Mouse (Mus musculus): ENCODE measurements around the gene Olfr1166. TPM values are rescaled to one million over a fixed set of nuclear protein-coding genes. Genes with fewer than 3 reads are reported as not detected.
"Not testable (repeated sequence)": the region's sequence is repeated elsewhere in the genome, so short reads cannot be mapped to it uniquely, and the experiment has no call there.

Olfr1166 gene
- polyA plus RNA-seq (2015; fragmentation: Nextera tagmentation; extraction: Ambion mirVana): not detected in 2 replicates

DNA sequence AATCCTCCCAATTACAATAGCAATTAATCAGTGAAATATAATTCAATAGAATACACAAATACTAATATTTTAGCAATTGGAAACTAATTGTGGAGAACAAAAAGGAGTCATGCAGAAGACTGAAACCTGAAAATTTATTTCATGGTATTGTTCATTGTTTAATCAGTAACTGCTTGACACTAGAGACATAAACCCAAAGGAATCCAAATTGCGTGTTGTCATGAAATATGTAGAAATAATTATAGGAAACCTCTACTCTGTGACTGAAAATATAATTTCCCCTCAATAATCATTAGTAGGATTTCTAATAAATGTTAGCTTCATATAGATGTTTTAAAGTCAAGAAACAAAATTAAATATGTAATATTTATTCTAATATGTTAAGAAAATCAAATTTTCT, at the start of gene Olfr1166:
Olfr1166 (minus strand) TSS at position 101 of the 400 bp plus-strand sequence.
- H3K9ac ChIP-seq: no peak within 1 kb of the TSS
- no peaks in the 10 kb centered on the region for H3K27me3 ChIP-seq
- WGBS: 91% methylated on average over 1 of the region's 1 CpGs
- no peaks in the 10 kb centered on the region for H3K36me3 ChIP-seq
- no peak within 1 kb of the TSS for H3K4me2 ChIP-seq
- H3K4me3 ChIP-seq: no peak within 1 kb of the TSS
- H3K9me3 ChIP-seq: no peaks in the 10 kb centered on the region
- H3K4me1 ChIP-seq (replicated peaks): no peaks in the 10 kb centered on the region
- no peak within 1 kb of the TSS for H3K27ac ChIP-seq
- ATAC-seq (ENCODE audit: low FRiP score): no peak

DNA sequence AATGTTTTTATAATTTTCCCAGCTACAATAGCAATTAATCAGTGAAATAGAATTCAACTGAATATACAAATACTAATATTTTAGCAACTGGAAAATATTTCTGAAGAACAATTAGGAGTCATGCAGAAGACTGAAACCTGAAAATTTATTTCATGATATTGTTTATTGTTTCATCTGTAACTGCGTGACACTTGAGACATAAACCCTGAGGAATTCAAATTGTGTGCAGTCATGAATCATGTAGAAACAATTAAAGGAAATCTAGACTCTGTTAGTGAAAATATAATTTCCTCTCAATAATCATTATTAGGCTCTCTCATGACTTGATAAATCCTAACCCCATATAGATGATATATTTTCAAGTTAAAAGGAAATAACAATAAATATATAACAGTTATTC, 27.0 kb upstream of the Olfr1166 start, which contains the start of gene Olfr1167:
Olfr1167 (minus strand) TSS at position 101 of the 400 bp plus-strand sequence.
- 93% methylated on average over 1 of the region's 1 CpGs for WGBS
- not testable (repeated sequence) for H3K9me3 ChIP-seq

DNA sequence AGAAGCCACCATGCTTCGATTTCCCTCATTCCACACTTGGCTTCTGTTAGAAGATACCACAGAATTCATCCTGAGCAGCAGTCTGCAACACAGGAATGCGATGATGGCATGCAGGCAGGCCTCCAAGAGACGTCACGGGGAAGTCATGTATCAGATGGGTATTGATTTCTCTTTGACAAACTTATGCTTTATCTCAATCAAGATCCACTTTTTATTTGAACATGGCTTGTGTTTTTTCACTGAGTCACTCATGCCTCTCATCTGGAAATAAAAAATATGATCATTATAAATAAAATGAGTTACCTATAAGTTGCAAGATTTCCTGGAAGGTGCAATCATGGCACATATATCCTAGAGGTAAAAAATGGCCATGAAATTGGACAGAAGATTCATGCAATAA, 34.2 kb downstream of the Olfr1166 start, which contains the start of gene Olfr1164:
Olfr1164 (minus strand) TSS at position 101 of the 400 bp plus-strand sequence.
- no peak within 1 kb of the TSS for H3K27ac ChIP-seq
- ATAC-seq (ENCODE audit: low FRiP score): no peak
- H3K4me2 ChIP-seq: no peak within 1 kb of the TSS
- no peaks in the 10 kb centered on the region for H3K36me3 ChIP-seq
- no peak within 1 kb of the TSS for H3K9ac ChIP-seq
- WGBS: 76% methylated on average over 4 of the region's 4 CpGs
- no peaks in the 10 kb centered on the region for H3K27me3 ChIP-seq
- H3K9me3 ChIP-seq: no peaks in the 10 kb centered on the region
- no peaks in the 10 kb centered on the region for H3K4me1 ChIP-seq (replicated peaks)
- no peak within 1 kb of the TSS for H3K4me3 ChIP-seq

More for the DNA sequence above, 27.0 kb upstream of the Olfr1166 start, which contains the start of gene Olfr1167:
- H3K9ac ChIP-seq; H3K4me1 ChIP-seq (replicated peaks); ATAC-seq (ENCODE audit: low FRiP score); H3K36me3 ChIP-seq; H3K27ac ChIP-seq; H3K27me3 ChIP-seq; H3K4me2 ChIP-seq; H3K4me3 ChIP-seq: not testable (repeated sequence)

Other genes with a start within 250 kb of the Olfr1166 start
- not detected in 2 replicates for gene Olfr1153, start 233.3 kb downstream of the Olfr1166 start, polyA plus RNA-seq (2015; fragmentation: Nextera tagmentation; extraction: Ambion mirVana)
- gene Olfr1154, start 223.1 kb downstream of the Olfr1166 start, polyA plus RNA-seq (2015; fragmentation: Nextera tagmentation; extraction: Ambion mirVana): not detected in 2 replicates
- not detected in 2 replicates for gene Olfr1155, start 183.1 kb downstream of the Olfr1166 start, polyA plus RNA-seq (2015; fragmentation: Nextera tagmentation; extraction: Ambion mirVana)
- gene Olfr1156, start 175.2 kb downstream of the Olfr1166 start, polyA plus RNA-seq (2015; fragmentation: Nextera tagmentation; extraction: Ambion mirVana): not detected in 2 replicates
- gene Olfr1157, start 160.0 kb downstream of the Olfr1166 start, polyA plus RNA-seq (2015; fragmentation: Nextera tagmentation; extraction: Ambion mirVana): not detected in 2 replicates
- gene Olfr74, start 153.6 kb downstream of the Olfr1166 start, polyA plus RNA-seq (2015; fragmentation: Nextera tagmentation; extraction: Ambion mirVana): not detected in 2 replicates
- gene Olfr1158, start 138.2 kb downstream of the Olfr1166 start, polyA plus RNA-seq (2015; fragmentation: Nextera tagmentation; extraction: Ambion mirVana): not detected in 2 replicates
- gene Olfr1160, start 120.0 kb downstream of the Olfr1166 start, polyA plus RNA-seq (2015; fragmentation: Nextera tagmentation; extraction: Ambion mirVana): not detected in 2 replicates
- not detected in 2 replicates for gene Olfr1161, start 105.5 kb downstream of the Olfr1166 start, polyA plus RNA-seq (2015; fragmentation: Nextera tagmentation; extraction: Ambion mirVana)
- gene Olfr73, start 90.6 kb downstream of the Olfr1166 start, polyA plus RNA-seq (2015; fragmentation: Nextera tagmentation; extraction: Ambion mirVana): not detected in 2 replicates
- not detected in 2 replicates for gene Olfr1162, start 77.1 kb downstream of the Olfr1166 start, polyA plus RNA-seq (2015; fragmentation: Nextera tagmentation; extraction: Ambion mirVana)
- not detected in 2 replicates for gene Olfr1163, start 56.4 kb downstream of the Olfr1166 start, polyA plus RNA-seq (2015; fragmentation: Nextera tagmentation; extraction: Ambion mirVana)
- not detected in 2 replicates for gene Olfr1164, start 34.3 kb downstream of the Olfr1166 start, polyA plus RNA-seq (2015; fragmentation: Nextera tagmentation; extraction: Ambion mirVana)
- gene Olfr1167, start 26.9 kb upstream of the Olfr1166 start, polyA plus RNA-seq (2015; fragmentation: Nextera tagmentation; extraction: Ambion mirVana): not detected in 2 replicates
- not detected in 2 replicates for gene Olfr1168, start 53.6 kb upstream of the Olfr1166 start, polyA plus RNA-seq (2015; fragmentation: Nextera tagmentation; extraction: Ambion mirVana)
- gene Olfr1170, start 100.1 kb upstream of the Olfr1166 start, polyA plus RNA-seq (2015; fragmentation: Nextera tagmentation; extraction: Ambion mirVana): not detected in 2 replicates
- not detected in 2 replicates for gene Olfr1173, start 151.6 kb upstream of the Olfr1166 start, polyA plus RNA-seq (2015; fragmentation: Nextera tagmentation; extraction: Ambion mirVana)
- not detected in 2 replicates for gene Olfr1174-ps, start 186.9 kb upstream of the Olfr1166 start, polyA plus RNA-seq (2015; fragmentation: Nextera tagmentation; extraction: Ambion mirVana)
- not detected in 2 replicates for gene Olfr1175-ps, start 198.9 kb upstream of the Olfr1166 start, polyA plus RNA-seq (2015; fragmentation: Nextera tagmentation; extraction: Ambion mirVana)
- gene Olfr1176, start 208.4 kb upstream of the Olfr1166 start, polyA plus RNA-seq (2015; fragmentation: Nextera tagmentation; extraction: Ambion mirVana): not detected in 2 replicates
- not detected in 2 replicates for gene Olfr1177-ps, start 218.2 kb upstream of the Olfr1166 start, polyA plus RNA-seq (2015; fragmentation: Nextera tagmentation; extraction: Ambion mirVana)